Mouse (Mus musculus) gastrocnemius, adult 8-10 months (tissue): ENCODE data around the gene Mroh8. TPM values are rescaled to one million over a fixed set of nuclear protein-coding genes. Genes with fewer than 3 reads are reported as not detected.
A peak's percentile ranks its signal among the peaks of the same experiment; 100 is the strongest.

ENCODE experiments used
- DNase-seq, 2 experiments: peaks; one replicate each; pipeline ENCODE4 v3.0.0; 2022; ENCODE audit warnings: low spot score in 2 of 2
- total RNA-seq, 4 experiments: library from RNA; stranded (reverse); gene quantifications; 2 replicates each; pipeline ENCODE4 v1.2.4; 2022

The Mroh8 gene
- 1 to 10 TPM in 2 of 4 experiments, under 1 TPM in 2; 0.56 to 2.3 (median 0.97) TPM for total RNA-seq

GRCm38 (mm10) chr2:157279416-157279800 lies at the start of gene Mroh8:
TSS of gene Mroh8 (minus strand) at chr2:157279549.
- DNase-seq, result peak in 1 of 2 experiments; percentile 8

DNA sequence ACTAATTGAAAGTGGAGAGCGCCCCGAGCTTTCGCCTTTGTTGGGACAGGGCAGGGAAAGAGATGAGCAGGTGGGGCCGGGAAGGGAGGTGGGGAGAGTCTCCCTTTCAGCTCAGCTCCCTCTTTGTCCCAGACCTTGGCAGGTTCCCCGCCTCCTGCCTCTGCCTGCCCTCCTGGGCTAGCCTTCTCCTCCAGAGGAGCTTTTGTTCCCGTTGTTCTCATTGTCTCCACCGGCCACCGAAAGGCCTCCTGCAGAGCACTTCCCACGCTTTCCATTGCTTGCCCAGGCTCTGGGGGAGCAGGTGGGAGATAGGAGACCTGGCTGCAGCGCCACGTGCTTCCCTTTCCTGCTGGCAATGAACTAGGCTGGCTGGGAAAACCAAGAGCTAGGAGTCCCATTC lies 49.2 kb upstream of the Mroh8 start:
- DNase-seq, result no peak

DNA sequence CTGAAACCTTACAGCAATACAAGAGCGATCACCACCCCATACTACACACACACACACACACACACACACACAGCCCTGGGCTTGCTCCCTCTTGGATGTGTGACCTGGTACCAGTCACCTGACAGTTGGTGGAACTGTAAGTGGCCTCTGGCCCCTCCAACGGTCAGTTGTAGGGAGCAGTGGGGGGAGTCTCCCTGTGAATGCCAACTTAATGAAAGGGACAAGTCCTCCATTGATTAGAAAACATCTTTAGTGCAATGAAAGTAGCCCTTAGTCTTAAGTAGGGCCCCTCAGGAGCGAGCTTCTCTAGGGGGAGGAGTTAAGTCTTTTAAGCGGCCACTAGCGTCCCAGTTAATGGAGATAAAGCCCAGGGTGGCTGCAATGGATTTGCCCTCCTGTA lies 48.8 kb upstream of the Mroh8 start:
- DNase-seq, result no peak

DNA sequence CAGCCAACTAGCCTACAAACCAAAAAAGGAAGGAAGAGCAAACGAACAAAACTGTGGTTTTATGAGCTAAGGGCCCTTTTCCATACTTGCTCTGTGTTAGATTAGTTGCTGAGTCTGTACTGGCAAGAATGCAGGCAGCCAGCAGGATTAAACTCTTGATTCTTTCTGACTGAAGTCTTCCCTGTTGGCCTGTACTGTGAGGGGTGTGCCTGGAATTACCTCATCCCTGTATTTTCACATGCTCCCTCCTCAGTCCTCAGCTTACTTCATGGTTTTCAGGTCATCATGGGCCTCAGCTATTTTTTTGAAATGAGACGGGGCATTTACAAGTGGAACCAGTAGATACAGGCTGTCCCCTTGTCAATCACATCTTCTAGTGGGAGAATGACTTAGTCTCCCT lies 45.9 kb upstream of the Mroh8 start:
- no peak for DNase-seq

- no peak for DNase-seq
Measured at GRCm38 (mm10) chr2:157322029-157322766, 42.8 kb upstream of the Mroh8 start.

GRCm38 (mm10) chr2:157320886-157321285 lies 41.5 kb upstream of the Mroh8 start:
- no peak for DNase-seq

DNA sequence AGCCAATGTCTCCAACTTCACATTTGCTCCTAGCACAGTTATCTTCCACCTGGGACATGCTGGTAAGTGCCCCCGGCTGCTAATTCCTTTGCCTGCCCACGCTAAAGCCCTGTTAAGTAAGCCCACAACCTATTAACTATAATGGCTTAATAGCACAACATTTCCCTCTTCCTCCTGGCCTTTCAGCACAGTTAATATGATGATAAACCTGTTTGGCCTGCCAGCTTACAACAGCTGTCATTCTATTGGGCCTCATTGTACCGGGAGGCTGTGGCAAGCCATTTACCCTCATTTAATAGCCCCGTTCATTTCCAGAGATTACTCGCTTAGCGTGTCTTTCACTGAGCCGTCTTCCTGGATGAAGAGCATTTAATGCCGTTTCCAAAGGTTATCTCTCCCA lies 40.8 kb upstream of the Mroh8 start:
- no peak for DNase-seq

- DNase-seq, result no peak
Measured at GRCm38 (mm10) chr2:157317220-157317619, 37.9 kb upstream of the Mroh8 start.

DNA sequence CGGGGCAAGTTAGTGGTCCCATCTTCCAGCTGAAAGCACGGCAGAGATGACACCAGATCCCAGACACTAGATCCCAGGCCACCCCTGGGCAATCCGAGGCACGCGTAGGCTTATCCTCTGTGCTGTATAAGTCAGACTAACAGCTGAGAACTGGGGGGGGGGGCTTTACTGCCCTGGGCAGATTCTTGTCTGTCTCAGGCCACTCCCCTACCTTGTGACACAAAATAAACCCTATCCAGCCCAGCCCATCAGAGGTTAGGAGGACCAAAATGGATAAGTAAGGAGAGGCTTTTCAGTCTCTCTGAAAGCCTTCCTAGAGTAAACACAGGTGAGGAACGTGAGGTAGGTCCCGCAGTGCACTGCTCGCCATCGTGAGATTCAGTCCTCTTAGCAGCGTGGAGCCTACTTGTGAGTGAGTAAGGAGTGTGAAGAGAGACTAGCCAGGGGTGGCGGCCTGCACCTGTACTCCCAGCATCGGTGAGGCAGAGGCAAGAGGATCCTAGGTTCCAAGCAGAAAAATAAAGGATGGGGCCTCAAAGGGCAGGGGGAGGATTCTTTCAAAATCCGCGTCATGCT lies 37.1 kb upstream of the Mroh8 start:
- DNase-seq, result no peak

- DNase-seq, result no peak
Measured at GRCm38 (mm10) chr2:157315486-157315885, 36.1 kb upstream of the Mroh8 start.

GRCm38 (mm10) chr2:157314310-157314709 lies 35.0 kb upstream of the Mroh8 start:
- DNase-seq, result no peak

- DNase-seq, result no peak
Measured at GRCm38 (mm10) chr2:157313718-157314117, 34.4 kb upstream of the Mroh8 start.

DNA sequence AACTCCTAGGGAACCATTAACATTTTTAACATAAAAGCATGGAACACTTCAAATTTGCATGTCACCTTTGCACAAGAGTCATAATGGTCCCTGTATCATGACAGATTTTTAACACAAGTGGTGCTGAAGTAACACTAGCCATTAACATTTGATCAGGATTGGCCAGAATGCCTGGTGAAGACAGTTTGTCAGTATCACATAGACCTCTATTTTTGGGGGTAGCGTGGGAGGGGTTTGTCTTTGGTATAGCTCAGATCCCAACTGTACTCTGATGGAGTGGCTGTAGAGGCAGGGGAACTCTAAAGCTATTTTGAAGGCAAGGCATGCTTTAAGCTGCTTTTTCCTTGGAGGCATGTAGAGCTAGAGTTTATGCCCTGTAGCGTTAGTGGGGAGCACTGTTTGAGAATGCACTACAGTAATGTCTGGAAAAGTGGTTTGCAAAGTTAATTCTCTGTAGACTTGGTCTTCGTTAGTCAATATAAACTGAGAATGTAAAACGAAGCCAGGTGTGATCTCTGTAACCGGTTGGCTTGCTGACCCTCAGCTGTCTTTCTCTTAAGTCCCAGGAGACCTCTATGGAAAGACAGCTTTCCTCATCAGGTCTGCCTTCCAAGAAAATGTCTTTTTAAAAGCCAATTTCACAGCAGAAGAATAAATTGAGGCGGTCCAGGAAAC lies 31.8 kb upstream of the Mroh8 start:
- no peak for DNase-seq

DNA sequence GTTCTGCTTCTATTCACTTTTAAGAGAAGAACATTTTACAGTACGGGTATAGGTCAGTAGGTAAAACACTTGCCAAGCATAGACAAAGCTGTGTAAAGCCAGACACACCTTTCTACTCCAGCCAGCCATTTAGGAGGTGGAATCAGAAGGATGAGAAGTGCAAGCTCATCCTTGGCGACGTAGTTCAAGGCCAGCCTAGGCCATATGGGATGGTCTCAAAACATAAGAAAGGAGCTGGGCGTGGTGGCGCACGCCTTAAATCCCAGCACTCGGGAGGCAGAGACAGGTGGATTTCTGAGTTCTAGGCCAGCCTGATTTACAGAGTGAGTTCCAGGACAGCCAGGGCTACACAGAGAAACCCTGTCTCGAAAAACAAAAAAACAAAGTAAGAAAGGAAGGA lies 30.3 kb upstream of the Mroh8 start:
- DNase-seq, result no peak

DNA sequence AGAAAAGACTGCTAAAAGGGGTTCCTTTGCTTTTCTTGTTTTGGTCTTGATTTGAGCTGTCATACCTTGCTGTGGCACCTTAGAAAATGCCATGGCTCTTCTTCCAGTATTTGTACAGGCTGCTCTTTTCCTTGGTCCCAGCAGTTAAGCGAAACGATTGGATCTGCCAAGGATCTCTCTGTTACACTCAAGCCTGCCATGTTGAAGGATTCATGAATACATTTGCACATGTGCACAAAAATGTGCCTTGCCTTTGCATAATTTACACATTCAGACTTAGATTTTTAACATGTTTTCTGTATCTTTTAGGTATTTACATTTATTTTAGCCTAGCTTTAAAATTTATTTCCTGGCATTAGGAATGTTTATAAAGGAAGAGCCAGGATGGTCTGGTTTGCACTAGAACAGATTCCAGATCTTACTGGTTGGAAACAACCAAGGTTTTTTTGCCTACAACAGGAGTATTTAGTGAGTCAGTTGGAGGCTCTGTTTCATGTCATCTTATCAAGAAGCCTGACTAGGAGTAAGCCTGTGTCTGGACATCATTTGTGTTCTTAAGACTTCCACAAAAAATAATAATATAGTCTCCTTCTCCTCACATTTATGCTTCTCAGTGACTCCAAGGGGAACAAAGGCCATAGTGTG lies 29.0 kb upstream of the Mroh8 start:
- DNase-seq, result no peak

DNA sequence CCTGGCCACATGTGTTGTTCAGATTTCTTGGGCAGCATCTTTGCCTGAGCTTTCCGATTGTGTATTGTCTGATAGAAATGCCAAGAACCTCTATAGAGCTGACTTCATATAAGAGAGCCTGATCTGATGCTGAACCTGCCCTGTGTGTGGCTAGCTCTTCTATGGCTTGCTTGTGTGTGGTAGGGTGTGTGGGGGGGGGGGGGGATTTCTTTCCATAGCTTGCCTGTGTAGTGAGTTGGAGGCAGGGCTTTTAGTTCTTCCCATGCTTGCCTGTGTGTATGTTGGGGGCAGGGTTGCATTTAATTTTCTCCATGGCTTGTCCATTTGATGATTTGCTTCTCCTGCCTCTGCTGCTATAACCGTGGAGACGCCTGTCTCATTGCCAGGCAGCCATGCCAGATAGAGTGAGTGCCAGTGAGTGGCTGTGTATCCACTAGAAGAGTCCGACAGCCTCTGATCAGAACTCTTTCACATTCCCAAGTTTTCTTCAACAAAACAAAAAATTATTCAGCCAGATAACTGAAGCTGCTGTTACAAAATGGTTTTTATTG lies 28.4 kb upstream of the Mroh8 start:
- no peak for DNase-seq

DNA sequence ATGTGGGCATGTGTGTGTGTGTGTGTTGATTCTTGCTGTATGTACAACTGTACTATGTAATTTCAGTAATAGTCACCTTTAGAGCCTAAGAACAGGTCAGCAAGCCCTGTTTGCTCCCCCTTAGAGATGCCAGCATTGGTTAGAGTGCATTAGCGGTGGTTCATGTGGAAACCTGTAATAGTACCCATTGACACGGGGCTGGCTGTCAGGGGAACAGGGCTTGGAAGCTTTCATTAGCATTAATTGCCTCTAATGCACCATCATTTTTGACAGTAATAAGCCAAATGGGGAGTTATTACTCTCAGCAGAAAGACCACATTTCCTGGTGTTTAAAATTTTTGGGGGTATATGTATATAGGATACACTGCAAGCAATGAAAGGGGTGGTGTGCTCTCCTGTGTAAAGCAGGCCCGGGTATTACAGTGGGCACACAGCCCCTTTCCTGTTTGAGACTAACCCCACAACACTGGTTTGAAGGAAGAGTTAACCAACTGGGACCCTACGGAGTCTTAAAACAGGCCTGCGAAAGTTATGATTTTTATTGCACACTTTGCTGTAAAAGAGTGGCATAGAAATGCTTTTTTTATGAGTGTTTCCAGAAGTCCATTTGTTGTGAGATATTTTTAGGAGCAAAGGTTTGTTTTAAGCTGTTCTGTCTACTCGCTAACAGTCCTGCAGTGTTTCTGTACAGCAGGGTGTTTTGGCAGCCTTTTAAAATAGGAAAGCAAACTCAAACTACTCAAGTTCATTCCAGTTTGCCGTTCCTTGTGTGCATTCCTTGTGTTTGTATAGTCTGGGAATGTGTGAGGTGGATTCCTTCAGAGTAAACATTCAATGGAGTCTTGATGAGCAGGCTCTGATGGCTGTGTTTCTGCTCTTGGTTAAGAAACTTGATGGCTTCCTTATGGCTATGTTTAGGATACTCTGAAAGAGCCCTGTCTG lies 27.0 kb upstream of the Mroh8 start:
- no peak for DNase-seq

DNA sequence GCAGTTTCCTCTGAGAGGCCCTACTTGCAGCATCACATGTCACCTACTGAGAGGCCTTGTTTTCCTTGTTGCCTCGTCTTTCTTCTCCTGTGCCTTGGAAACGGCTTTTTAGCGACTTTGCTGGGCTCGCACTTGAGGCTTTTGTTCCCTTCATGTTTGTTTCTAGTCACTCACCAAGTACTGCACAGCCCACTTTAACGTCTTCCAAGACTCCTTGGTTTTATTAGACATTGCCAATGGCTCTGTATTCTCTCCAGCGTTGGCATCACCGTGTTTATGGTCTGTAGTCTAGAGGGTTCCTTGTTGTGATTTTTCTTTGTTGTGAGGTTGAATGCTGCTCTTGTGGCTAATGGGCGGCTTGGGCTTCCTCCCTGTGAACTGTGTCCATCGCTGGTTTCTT lies 23.7 kb upstream of the Mroh8 start:
- DNase-seq, result no peak

GRCm38 (mm10) chr2:157300051-157300450 lies 20.7 kb upstream of the Mroh8 start:
- no peak for DNase-seq

GRCm38 (mm10) chr2:157296105-157296689 lies 16.8 kb upstream of the Mroh8 start:
- DNase-seq, result no peak
